Comparison of ENCODE assay signal across 12 mouse cellular contexts in the genomic region with DNA sequence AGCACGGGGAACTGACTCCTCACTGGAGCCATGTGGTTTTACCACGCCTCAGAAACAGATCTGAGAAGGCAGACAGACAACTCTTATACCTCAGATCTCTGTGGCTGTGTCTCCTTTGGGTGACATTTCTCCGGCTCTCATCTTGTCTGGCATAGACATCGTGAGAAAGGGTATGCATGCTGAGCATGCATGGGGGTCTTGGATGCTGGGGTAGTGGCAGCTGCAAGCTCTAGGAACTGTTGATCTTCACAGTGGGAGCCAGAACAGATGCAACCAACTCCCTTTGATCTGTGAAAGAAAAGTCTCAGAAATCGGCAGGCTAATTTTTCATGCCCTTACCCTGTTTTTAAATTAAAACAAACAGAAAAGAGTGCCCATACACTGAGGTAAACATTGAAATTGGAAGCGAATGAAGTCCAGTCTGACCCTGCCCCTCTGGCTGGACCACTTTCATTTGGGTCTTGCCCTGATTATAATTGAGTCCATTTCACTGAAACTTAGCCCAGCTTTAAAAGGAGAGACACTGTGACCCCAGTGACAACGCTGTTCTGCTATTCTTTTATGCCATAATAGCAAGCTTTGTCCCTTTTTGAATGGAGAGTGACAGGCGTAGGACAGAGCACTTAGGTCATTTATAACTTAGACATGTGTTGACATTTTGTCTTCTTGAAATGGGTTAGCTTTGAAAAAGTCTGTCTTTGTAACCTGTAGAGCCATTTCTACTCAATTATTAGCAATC. TPM values are rescaled to one million over a fixed set of nuclear protein-coding genes. Genes with fewer than 3 reads are reported as not detected.
DNase-seq lines count a peak whose midpoint lies in the region; ATAC-seq and TF ChIP-seq lines count a peak whose summit lies in the region.
"Had no signal": no experiment of that assay in that cellular context is flagged by ENCODE, and none has a peak within 500 bp of the region (broad histone marks: within the 10 kb centered on the region; RNA-seq: fewer than 3 reads in every experiment).

No protein-coding gene starts in this region.

- H3K4me1 ChIP-seq in heart, embryonic 16.5 days (ENCODE audit: control insufficient read depth, insufficient read depth, low read length), result peaks cover 35% of the 10 kb centered on the region
- H3K4me1 ChIP-seq in heart, embryonic 12.5 days (replicated peaks), result peaks cover 76% of the 10 kb centered on the region
- peaks cover 17% of the 10 kb centered on the region for H3K4me1 ChIP-seq in embryonic facial prominence, embryonic 15.5 days
- H3K4me1 ChIP-seq in midbrain, embryonic 15.5 days, result peaks cover 25% of the 10 kb centered on the region
- peaks cover 33% of the 10 kb centered on the region for H3K4me1 ChIP-seq in cerebellum, adult 2 months (ENCODE audit: control insufficient read depth, insufficient read depth, low read length)

- no peaks in the 10 kb centered on the region for H3K36me3 ChIP-seq in heart, embryonic 16.5 days (ENCODE audit: control insufficient read depth, insufficient read depth)
- H3K36me3 ChIP-seq in heart, embryonic 12.5 days, result no peaks in the 10 kb centered on the region
- no peaks in the 10 kb centered on the region for H3K36me3 ChIP-seq in embryonic facial prominence, embryonic 15.5 days
- no peaks in the 10 kb centered on the region for H3K36me3 ChIP-seq in midbrain, embryonic 15.5 days (replicated peaks)
- H3K36me3 ChIP-seq: limb, embryonic 12.5 days had no signal

- ATAC-seq in heart, embryonic 16.5 days (replicated peaks; ENCODE audit: extremely low read depth, insufficient read depth, low FRiP score), result no peak
- ATAC-seq in heart, embryonic 12.5 days (ENCODE audit: insufficient number of reproducible peaks, low FRiP score), result no peak
- ATAC-seq in embryonic facial prominence, embryonic 15.5 days (ENCODE audit: insufficient number of reproducible peaks, low FRiP score, low TSS enrichment, low read depth), result no peak
- peak; percentile 54; the same call in 1 of the 2 replicates for ATAC-seq in midbrain, embryonic 15.5 days (replicated peaks)

- H3K9ac ChIP-seq in heart, embryonic 16.5 days (ENCODE audit: low read length), result no peak overlapping the region
- no peak overlapping the region for H3K9ac ChIP-seq in heart, embryonic 12.5 days
- H3K9ac ChIP-seq in embryonic facial prominence, embryonic 15.5 days, result no peak overlapping the region
- H3K9ac ChIP-seq in midbrain, embryonic 15.5 days, result no peak overlapping the region
- H3K9ac ChIP-seq: limb, embryonic 12.5 days; lung, embryonic 14.5 days had no signal

- intact Hi-C loops in gastrocnemius, adult 2 months (cut with DNase I), result no loop called here
- intact Hi-C loops in left cerebral cortex, postnatal 14 days (cut with DNase I), result no loop called here

- DNase-seq in brain, embryonic 14.5 days (ENCODE audit: low read depth), result peak; percentile 52
- DNase-seq in cerebellum, adult 2 months, result no peak
- no peak for DNase-seq in gastrocnemius, adult 2 months
- no peak for DNase-seq in left cerebral cortex, postnatal 14 days (ENCODE audit: low spot score in 2 of 2)
- DNase-seq: cerebellum, adult 9-11 months; spleen, adult 18-20 months had no signal

- no peak for TF ChIP-seq POLR2A in brain, embryonic 14.5 days (IDR thresholded peaks at IDR 0.05; ENCODE audit: borderline replicate concordance, extremely low read depth, insufficient read depth, insufficient read length, poor library complexity, severe bottlenecking)
- no peak for TF ChIP-seq POLR2A in cerebellum, adult 2 months (IDR thresholded peaks at IDR 0.05; ENCODE audit: borderline replicate concordance, insufficient read depth, low read length)

- H3K27ac ChIP-seq in heart, embryonic 16.5 days (ENCODE audit: low read length), result peak overlapping the region; percentile 39; the same call in 1 of the 2 replicates
- no peak overlapping the region for H3K27ac ChIP-seq in heart, embryonic 12.5 days (ENCODE audit: poor library complexity, severe bottlenecking)
- peak overlapping the region; percentile 24; the same call in 1 of the 2 replicates for H3K27ac ChIP-seq in embryonic facial prominence, embryonic 15.5 days (replicated peaks)
- H3K27ac ChIP-seq in midbrain, embryonic 15.5 days, result no peak overlapping the region
- no peak overlapping the region for H3K27ac ChIP-seq in cerebellum, adult 2 months (ENCODE audit: insufficient read depth, low read length)
- H3K27ac ChIP-seq in gastrocnemius, adult 2 months, result no peak overlapping the region
- H3K27ac ChIP-seq: limb, embryonic 12.5 days had no signal

- H3K4me2 ChIP-seq in heart, embryonic 16.5 days (ENCODE audit: low read depth, low read length), result no peak overlapping the region
- H3K4me2 ChIP-seq in heart, embryonic 12.5 days, result no peak overlapping the region
- no peak overlapping the region for H3K4me2 ChIP-seq in embryonic facial prominence, embryonic 15.5 days (replicated peaks)
- H3K4me2 ChIP-seq in midbrain, embryonic 15.5 days, result no peak overlapping the region
- H3K4me2 ChIP-seq: limb, embryonic 12.5 days; lung, embryonic 14.5 days had no signal

- TF ChIP-seq CTCF in brain, embryonic 14.5 days (IDR thresholded peaks at IDR 0.05; ENCODE audit: borderline replicate concordance, extremely low read depth, insufficient read depth, insufficient read length), result no peak
- no peak for TF ChIP-seq CTCF in cerebellum, adult 2 months (IDR thresholded peaks at IDR 0.05; ENCODE audit: borderline replicate concordance, insufficient read depth, low read depth, low read length)
- TF ChIP-seq CTCF in gastrocnemius, adult 2 months (IDR thresholded peaks at IDR 0.05), result no peak

- no peaks in the 10 kb centered on the region for H3K27me3 ChIP-seq in heart, embryonic 16.5 days (ENCODE audit: control insufficient read depth, insufficient read depth, low read length)
- H3K27me3 ChIP-seq in heart, embryonic 12.5 days (replicated peaks), result no peaks in the 10 kb centered on the region
- H3K27me3 ChIP-seq in embryonic facial prominence, embryonic 15.5 days, result no peaks in the 10 kb centered on the region
- H3K27me3 ChIP-seq in midbrain, embryonic 15.5 days (replicated peaks), result no peaks in the 10 kb centered on the region
- H3K27me3 ChIP-seq in cerebellum, adult 2 months (ENCODE audit: control insufficient read depth, insufficient read depth, low read length), result no peaks in the 10 kb centered on the region
- H3K27me3 ChIP-seq: limb, embryonic 12.5 days had no signal

- H3K4me3 ChIP-seq in heart, embryonic 16.5 days (ENCODE audit: low read length), result no peak overlapping the region
- H3K4me3 ChIP-seq in heart, embryonic 12.5 days, result no peak overlapping the region
- H3K4me3 ChIP-seq in embryonic facial prominence, embryonic 15.5 days (replicated peaks), result no peak overlapping the region
- no peak overlapping the region for H3K4me3 ChIP-seq in midbrain, embryonic 15.5 days
- no peak overlapping the region for H3K4me3 ChIP-seq in cerebellum, adult 2 months (replicated peaks; ENCODE audit: insufficient read depth, low read depth, low read length)
- no peak overlapping the region for H3K4me3 ChIP-seq in gastrocnemius, adult 2 months
- H3K4me3 ChIP-seq: limb, embryonic 12.5 days had no signal

- 50% methylated on average over 8 of the region's 8 CpGs for WGBS in heart, embryonic 16.5 days
- 48% methylated on average over 8 of the region's 8 CpGs for WGBS in heart, embryonic 12.5 days
- 26% methylated on average over 8 of the region's 8 CpGs for WGBS in embryonic facial prominence, embryonic 15.5 days
- 11% methylated on average over 8 of the region's 8 CpGs for WGBS in midbrain, embryonic 15.5 days
- WGBS in cerebellum, adult 2 months, result 21% methylated on average over 8 of the region's 8 CpGs

- H3K9me3 ChIP-seq in heart, embryonic 16.5 days (replicated peaks; ENCODE audit: control insufficient read depth, low read length), result no peaks in the 10 kb centered on the region
- no peaks in the 10 kb centered on the region for H3K9me3 ChIP-seq in heart, embryonic 12.5 days (replicated peaks)
- no peaks in the 10 kb centered on the region for H3K9me3 ChIP-seq in embryonic facial prominence, embryonic 15.5 days (replicated peaks)
- H3K9me3 ChIP-seq in midbrain, embryonic 15.5 days, result no peaks in the 10 kb centered on the region
- H3K9me3 ChIP-seq: limb, embryonic 12.5 days had no signal

RNA-seq across cellular contexts. Expression of gene Mtmr12, which starts 17.9 kb away (rescaled TPM):
- polyA plus RNA-seq in heart, embryonic 16.5 days (2015; fragmentation: Nextera tagmentation; extraction: Ambion mirVana), result 13.0 and 13.1 TPM in 2 replicates
- 16.5 and 16.7 TPM in 2 replicates for polyA plus RNA-seq in heart, embryonic 12.5 days (2016; fragmentation: Nextera tagmentation; extraction: Ambion mirVana)
- polyA plus RNA-seq in brain, embryonic 14.5 days (2012; rRNA removed), result 14.4 TPM in 2 replicates
- polyA plus RNA-seq in embryonic facial prominence, embryonic 15.5 days (2015; fragmentation: Nextera tagmentation; extraction: Ambion mirVana), result 14.6 and 16.2 TPM in 2 replicates
- polyA plus RNA-seq in midbrain, embryonic 15.5 days (2015; fragmentation: Nextera tagmentation; extraction: Ambion mirVana), result 8.3 and 9.6 TPM in 2 replicates
- 18.7 and 19.0 TPM in 2 replicates for polyA plus RNA-seq in cerebellum, adult 2 months (2012; rRNA removed)
- total RNA-seq in gastrocnemius, adult 2 months (2021), result 1 to 10 TPM; 3.5 to 5.6 TPM
- 10 to 100 TPM; 20.4 to 31.3 TPM for total RNA-seq in left cerebral cortex, postnatal 14 days (2021)

Comparison
In these comparisons a context has a peak if more than half of its experiments do, and no peak if none do; other contexts are left out.
1. H3K27ac ChIP-seq: peak in heart, embryonic 16.5 days (single experiment) and embryonic facial prominence, embryonic 15.5 days (single experiment); none in heart, embryonic 12.5 days (single experiment), midbrain, embryonic 15.5 days (single experiment), cerebellum, adult 2 months (single experiment) and gastrocnemius, adult 2 months (single experiment).